Mouse (Mus musculus) lung, postnatal 10 days (tissue): ENCODE measurements around the gene Usp34.
A peak's percentile ranks its signal among the peaks of the same experiment; 100 is the strongest.
"Not testable (repeated sequence)": the region's sequence is repeated elsewhere in the genome, so short reads cannot be mapped to it uniquely, and the experiment has no call there.

Experiments
- DNase-seq: peaks from one replicate; pipeline ENCODE4 v3.0.0; 2021

Gene Usp34

DNA sequence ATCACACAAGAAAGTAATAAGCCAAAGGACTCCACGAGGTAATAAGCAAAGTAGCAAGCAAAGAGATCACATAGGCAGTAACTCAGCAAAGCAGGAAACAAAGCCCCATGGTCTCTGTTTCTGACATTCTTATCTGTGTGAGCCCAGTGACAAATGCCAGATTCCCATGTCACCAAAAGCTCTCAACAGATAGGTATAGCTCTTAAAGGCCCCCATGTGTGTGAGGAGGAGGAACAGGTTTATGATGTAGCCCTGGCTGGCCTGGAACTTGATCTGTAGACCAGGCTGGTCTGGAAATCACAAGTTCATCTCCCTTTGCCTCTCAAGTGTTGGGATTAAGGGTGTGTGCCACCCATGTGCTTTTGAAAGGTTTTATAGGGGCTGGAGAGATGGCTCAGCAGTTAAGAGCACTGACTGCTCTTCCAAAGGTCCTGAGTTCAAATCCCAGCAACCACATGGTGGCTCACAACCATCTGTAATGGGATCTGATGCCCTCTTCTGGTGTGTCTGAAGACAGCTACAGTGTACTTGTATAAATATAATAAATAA is 53.1 kb downstream of the Usp34 start:
- DNase-seq: not testable (repeated sequence)

DNA sequence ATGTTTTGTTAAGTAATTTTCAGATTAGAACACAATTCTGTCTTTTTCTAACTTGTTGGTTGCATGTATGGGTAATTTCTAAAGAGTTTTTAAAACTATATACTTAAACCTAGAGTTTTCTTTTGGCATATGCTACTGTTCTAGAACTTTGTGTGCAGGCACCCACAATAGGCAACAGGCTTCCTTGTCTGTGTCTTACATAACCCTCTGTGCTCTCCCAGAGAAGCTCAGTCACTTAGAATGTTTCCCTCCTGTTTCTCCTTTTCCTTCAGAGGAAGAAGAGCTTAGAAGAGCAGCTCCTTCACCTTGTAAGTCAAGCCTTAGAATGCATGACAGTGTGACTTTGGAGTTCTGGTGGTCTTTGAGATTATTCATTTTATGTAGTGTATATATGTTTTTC is 55.6 kb downstream of the Usp34 start:
- no peak for DNase-seq

DNA sequence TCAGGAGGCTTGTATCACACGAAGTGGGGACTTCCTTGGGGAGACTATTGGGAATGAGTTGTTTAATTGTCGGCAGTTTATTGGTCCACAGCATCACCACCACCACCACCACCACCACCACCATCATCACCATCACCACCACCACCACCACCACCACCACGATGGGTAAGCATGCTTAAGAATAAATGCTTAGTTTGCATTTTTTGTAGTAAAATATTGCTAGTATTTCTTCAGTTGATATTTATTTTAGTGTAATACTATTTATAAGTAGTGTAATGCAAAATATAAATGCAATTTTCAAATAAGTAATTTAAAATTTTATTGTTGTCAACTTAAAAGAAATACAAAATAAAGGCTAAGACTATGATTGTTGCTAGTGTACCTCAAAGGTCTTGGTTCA is 57.7 kb downstream of the Usp34 start:
- DNase-seq: no peak

DNA sequence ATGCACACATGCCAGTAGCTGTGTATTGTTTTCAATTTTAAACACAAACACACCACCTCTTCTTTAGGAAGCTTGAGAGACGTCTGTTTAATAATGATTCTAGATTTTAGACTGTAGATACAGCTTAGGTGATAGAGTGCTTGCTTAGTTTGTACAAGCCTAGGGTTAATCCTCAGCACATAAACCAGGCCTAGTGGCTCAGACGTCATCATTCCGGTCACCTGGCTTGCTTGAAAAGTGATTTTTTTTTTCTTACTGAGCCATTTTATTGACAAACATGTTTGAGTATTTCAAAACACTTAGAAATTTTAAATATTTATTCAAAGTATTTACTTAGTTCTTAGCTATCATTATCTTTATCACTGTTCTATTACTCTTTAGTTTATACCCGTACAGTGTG is 65.3 kb downstream of the Usp34 start:
- no peak for DNase-seq

DNA sequence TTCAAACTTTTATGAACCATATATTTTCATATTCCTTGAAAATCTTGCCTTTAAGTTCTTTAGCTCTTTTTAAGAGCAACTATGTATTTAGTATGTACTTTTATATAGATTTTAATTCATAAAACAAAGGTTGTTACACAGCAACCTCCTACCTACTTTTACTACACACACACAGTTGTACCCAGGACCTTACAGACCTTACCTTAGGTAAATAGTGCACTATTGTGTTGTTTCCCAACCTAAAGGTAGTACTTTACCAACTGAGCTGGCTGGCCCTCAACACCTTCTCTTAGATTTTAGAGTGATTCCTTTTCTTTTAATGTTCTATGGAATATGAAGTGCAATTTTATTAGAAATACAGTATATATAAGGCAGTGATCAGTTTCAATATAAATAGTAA is 65.8 kb downstream of the Usp34 start:
- DNase-seq: no peak

DNA sequence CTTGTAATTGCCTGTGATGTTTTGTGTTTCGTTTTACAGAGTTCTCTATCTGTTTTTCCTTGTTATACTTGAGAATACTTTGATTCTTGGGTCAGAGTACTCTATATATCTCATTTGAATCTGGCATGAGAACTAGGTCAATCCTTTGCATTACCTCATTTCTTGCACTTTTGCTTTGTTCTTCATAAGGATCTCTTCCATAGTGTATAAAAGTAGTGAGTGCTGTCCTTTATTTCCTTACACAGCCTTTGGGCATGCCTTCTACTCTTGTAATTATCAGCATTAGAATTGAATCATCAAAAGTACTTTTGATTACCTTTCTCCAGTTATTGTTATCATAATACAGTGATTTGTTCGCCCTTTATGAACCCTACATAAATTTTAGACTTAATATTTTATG is 73.4 kb downstream of the Usp34 start:
- no peak for DNase-seq

DNA sequence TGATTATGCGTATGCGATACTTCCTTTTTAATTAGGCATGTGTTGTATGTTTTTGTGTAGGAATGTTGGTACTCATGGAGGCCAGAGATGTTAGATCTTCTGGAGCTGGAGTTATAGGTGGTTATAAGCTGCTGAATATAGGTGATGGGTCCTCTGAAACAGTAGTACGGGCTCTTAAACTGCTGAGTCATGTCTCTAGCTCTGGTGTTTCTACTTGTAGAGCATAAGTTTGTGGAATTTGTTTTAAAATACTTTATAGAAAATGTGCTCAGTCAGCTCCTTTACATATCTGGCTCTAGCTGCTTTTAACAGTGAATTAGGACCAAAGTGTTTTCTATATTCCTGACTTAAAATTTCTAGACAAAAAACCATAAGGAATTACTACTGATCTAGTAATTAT is 73.9 kb downstream of the Usp34 start:
- DNase-seq: no peak

DNA sequence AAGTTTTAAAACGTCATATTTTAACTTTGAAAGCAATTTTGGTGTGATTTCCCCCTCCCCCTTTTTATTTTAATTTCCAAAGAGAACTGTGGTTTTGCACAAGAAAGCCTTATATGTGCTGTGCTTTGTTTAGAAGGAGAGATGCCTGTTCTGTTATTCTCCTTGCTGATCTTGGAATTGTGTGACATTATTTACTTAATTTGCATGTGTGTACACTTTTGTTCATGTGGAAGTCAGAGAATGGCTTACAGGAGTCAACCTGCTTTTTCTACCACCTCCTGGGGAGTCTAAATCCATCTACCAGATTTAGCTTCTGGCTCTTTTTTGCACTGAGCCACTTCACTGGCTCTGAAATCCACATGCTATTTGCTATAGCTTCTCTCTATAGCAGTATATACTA is 76.1 kb downstream of the Usp34 start:
- no peak for DNase-seq

DNA sequence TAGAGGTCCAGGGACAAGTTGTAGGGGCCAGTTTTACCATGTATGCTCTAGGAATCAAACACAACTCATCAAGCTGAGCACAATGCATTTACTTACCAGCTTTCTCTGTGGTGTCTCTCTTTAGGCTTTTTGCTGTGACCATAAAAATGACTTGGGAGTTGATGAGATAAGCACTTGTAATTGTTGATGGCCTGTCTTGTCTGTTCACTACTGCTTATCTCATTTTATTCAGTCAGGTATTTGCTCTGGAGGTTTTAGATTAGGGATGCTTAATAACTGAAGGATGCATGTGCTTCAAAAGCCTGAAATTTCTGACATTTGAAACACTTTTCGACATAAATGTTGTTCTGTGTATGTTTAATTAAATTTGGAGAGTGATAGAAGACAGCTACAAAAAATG is 83.0 kb downstream of the Usp34 start:
- DNase-seq: no peak

DNA sequence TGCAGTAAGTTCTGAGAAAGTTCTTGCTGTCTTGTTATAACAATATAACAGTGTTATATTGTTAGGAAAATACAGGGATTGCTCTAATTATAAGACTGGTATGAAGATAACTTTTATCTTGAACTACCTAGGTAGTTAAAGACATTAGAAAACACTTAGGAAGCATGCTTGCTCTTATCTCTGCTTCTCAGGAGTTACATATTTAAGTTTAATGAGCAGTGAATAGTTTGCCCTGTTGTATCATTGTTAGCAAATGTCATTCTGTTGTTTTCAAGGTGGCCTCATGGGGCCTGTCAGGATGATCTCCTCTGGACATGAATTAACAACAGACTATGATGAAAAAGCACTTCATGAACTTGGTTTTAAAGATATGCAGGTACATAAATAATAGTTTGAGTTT is 85.9 kb downstream of the Usp34 start:
- DNase-seq: no peak

DNA sequence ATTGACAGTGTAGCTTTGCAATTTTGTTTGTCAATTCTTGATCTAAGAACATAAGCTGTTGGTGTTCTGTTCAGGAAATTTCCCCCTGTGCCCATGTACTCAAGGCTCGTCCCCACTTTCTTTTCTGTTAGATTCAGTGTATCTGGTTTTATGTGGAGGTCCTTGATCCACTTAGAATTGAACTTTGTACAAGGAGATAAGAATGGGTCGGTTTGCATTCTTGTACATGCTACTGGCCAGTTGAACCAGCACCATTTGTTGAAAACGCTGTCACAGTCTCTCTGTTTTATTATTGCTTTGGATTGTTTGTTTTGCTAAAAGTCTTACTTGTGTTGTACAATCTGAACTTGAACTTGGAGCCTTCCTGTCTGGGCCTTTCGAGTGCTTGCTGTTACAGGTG is 89.9 kb downstream of the Usp34 start:
- no peak for DNase-seq

DNA sequence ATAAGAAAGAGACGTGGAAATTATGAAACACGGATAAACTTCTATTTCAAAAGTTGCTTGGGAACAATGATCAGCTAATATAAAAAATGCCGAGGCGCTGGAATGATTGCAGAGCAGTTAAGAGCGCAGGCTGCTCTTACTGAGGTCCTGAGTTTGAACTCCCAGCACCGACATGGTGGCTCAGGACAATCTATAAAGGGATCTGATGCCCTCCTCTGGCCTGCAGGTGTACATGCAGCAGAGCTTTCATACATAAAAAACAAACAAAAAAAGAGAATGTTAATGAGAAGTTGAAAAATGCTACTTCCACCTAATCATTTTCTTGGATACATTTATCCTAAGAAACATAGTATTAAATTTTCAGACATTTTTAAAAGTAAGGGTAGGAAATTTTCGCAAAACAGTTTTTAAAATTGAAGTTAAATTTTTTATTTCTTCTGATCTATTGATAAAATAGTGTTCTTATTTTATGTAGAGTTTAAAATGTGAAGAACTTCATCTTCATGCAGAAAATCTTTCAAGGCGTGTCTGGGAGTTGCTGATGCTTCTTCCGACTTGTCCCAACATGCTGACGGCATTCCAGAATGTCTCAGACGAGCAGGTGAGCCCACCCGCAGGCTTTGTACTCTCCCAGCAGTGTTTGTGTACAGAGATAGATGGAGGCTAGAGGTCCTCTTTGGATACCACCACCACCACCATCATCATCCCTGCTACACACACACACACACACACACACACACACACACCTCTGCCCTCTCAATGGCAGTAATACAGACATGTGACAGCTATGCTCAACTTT is 94.5 kb downstream of the Usp34 start:
- DNase-seq: no peak

DNA sequence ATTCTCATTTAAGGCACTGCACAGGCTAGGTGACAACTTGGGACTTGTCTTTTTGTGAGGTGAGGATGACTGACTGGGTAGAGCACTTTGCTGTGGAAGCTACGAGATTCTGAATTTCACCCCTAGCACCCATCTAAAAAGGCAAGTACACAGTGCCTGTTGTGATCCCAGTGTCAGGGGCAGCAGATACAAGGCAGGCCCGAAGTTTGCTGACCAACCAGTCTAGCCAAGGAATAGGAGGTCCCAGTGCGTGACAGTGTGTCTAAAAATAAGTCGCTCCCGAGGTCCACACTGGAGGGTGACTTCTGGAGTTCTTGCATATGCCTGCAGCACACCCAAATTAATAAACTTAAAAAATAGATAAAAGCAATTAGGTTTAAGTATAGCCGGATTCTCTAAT is 121.6 kb downstream of the Usp34 start:
- DNase-seq: no peak

DNA sequence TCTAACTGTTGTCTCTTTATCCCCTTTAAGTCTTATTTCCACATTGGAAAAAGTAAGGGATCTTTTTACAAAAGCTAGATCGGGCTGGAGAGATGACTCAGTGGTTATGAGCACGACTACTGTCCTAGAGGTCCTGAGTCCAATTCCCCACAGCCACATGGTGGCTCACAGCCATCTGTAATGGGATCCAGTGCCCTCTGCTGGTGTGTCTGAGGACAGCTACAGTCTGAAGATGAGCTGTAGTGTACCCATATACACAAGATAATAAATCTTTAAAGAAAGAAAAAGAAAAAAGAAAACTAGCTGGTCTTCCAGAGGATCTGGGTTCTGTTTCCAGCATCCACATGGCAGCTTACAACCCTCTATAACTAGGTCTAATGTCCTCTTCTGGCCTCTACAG is 123.3 kb downstream of the Usp34 start:
- no peak for DNase-seq

DNA sequence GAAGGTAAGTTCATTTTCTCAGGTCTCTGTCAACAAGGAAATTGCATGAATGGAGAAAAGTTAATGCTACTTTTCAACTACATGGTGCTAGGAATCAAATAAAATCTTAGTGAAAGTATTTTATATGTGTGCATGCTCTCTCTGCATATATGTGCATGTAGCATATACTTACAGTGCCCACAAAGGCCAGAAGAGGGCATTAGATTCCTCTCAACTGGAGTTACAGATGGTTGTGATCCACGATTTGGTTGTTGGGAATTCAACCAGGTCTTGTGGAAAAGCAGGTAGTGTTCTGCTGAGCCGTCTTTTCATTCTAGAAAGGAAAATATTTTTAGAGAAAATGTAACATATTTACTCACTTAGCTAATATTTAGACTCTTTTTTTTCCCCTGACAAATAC is 129.4 kb downstream of the Usp34 start:
- DNase-seq: no peak

DNA sequence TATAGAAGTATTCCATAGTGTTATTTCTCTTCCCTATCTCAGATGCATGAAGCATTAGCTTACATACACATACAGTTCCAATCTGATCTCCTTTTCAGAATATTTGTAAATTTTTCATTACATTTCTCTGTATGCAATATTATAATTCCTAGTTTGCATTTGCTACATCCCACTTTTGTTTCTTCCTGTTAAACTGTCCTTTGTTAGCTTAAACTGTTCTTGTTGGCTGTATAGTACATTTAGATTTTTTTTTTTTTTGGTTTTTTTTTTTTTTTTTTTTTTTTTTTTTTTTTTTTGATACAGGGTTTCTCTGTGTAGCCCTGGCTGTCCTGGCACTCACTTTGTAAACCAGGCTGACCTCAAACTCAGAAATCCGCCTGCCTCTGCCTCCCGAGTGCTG is 159.2 kb downstream of the Usp34 start:
- not testable (repeated sequence) for DNase-seq

DNA sequence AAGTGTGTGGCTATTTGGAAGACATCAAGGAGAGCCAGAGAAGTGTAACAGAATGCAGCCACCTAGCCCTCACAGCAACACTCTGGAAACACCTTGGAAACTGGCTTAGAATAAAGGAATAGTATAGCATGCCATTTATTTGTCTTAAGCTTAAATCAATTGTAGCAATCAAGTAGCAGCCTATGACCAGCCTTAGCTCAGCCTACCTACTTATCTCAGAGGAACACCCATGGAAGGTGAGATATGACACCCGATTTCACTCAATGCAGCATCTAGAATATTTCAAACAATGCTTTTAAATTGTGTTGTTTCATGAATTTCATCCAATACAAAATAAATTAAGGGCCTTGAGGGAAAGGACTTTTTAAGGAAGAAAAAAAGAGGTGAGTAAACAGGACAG is 183.3 kb downstream of the Usp34 start:
- no peak for DNase-seq

DNA sequence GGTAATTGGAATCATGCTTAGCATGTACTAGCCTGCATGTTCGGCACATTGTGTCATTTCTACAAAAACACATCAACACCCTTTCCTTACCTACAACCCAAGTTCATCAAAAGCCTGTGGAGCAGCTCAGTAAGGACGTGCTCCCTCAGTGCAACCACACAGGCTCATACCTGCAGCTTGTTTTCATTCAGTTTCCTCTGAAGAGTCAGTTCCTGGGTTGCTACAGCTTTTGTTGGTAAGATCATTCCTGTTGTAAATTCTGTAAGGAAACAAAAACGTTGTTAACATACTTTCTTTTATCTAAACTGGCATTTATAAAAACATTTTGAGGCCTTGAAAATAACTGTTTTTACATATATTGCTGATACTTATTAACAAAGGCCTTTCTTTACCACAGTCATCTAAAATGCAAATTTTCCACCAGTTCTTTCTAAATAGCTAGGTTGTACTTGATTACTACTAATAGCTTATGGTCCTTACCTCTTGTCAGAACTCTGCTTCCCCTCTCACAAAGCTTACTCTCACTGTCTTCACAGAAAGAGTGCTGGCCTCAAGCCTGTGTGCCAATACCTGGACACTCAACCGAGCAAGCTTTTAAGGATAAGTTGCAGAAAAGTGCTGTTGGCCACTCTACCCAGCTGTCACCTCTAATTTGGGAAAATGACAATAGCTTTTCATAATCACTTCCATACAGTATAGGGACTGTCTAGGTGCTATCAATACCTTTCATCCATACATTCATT is 185.5 kb downstream of the Usp34 start:
- DNase-seq: no peak

DNA sequence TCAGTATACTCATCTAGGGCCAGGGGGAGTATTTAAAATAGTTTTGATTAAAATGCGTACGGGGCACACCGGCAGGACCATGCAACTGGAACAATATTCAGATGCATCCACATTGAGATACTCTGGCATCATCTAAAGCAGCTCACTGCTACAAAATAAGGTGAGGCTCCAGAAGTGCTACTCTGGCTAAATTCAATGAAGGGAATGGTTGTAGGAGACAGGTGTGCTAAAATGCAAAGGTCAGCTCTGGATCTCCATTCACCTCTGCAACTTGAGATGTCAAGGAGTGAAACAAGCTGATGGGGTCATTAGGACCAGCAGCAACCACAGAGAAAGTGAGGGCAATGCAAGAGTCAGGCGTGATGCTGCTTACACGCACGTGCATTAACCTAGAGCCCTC is 188.5 kb downstream of the Usp34 start:
- DNase-seq: no peak

DNA sequence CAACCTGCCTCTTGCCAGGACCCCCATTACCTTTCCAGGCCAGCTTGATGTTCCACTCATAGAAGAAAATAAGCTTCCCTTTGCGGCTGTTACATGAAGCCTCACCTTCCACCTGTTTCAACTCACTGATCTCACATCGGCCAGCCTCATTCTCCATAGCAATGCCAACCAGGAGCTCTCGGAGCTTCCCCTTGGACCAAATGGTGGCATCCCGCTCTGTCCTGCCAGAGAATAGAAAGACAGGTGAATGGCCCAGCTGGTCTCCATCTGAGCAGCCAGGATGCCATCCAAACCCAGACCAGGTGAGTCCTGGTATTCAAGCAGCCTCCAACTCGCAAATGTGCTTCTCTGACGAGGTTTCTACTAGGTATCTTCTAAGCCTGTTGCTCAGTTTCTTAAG is 190.0 kb downstream of the Usp34 start:
- DNase-seq: no peak

DNA sequence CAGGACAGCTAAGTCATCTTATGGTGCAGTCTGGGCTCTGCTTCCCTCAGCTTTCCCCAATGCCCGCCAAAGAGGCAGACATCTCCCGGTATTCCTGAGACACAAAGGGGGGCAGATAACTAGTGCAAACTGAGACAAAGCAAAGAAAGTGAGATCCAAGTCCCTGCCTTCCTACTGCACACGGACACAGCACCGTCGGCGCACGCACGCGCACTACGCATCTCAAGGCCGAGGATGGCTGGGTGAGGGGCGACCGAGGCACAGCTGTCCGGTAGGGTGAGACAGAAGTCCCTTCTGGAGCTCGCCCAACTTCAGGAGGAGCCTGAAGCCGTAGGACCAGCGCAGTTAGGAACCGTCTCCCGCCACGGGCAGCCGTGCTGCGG is 190.6 kb downstream of the Usp34 start:
- peak; percentile 79 for DNase-seq

DNA sequence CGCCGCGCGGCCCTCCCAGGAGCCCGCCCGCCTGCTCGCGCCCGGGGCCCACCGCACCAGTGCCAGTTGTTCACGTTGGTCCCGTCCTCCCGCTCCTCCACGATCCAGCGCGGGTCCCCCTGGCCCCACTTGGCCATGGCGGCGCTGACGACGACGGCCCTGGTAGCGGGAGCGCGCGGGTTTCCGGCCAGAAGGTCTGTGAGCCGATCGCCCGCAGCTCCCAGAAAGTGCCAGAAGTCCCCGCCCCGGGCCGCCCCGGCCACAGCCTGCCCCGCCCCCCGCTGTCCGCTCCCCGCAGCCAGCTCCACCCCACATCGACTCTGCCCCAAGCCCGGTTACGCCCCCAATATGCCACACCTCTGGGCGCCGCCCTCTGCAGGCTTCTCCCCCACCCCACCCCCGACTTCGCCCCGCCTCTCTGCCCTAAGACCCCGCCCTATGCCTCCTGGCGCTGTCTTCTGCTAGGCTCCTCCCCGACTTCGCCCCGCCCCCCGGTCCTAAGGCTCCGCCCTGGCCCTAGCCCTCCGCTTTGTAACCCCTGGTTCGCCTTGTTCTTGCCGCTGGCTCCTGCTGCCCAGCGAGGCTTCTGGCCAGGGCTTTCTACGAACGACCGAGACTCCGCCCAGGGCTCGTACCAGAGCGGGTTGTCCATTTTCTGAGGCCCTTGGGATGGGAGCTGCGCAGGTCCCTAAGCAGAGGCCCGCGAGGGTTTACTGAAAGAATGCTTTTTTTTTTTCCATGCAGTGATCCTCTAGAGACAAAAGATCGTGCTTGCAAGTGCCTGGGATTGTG is 191.2 kb downstream of the Usp34 start, which contains the start of gene Ahsa2:
Ahsa2 (minus strand) TSS at position 313 of the 792 bp plus-strand sequence.
- peak; percentile 99 for DNase-seq

DNA sequence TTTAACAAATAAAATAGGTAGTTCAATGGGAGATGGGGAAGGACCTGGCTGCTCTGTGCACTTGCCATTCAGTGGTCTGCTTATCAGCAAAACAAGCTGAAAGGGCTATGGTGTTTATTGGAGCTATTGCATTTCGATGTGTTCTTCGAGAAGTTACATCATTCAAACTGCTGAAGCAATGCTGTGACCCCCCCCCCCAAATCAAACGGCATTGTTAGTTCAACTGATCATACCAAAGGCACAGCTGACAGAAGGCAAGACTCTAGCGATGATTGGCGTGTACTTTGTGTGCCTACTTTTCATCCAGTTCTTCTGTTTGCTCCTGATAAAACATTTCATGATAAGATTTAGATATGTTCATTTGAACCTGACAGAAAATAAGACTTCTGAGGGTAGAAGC is 191.9 kb downstream of the Usp34 start:
- DNase-seq: no peak
